Mouse (Mus musculus) hindbrain, embryonic 16.5 days (tissue): ENCODE measurements around the gene Upk3a. TPM values are rescaled to one million over a fixed set of nuclear protein-coding genes. Genes with fewer than 3 reads are reported as not detected.
"Not testable (repeated sequence)": the region's sequence is repeated elsewhere in the genome, so short reads cannot be mapped to it uniquely, and the experiment has no call there.

Experiments used
- ATAC-seq: fragments of 200-750 bp; cut with Nextera tagmentation; 2 replicates; pipeline ENCODE4 v1.8.0; 2017; ENCODE audit warnings: moderate TSS enrichment, moderate library complexity
- H3K27ac ChIP-seq: fragments of 300-500 bp; sonication (generic); 2 replicates; pipeline ENCODE4 v1.5.1; 2014; ENCODE audit warnings: low read depth, mild to moderate bottlenecking, control low read depth, low read length, moderate library complexity
- H3K27me3 ChIP-seq: fragments of 300-500 bp; sonication (generic); replicated peaks from 2 replicates; pipeline ENCODE4 v1.6.1; 2014; ENCODE audit warnings: low read length; ENCODE audit not compliant: control insufficient read depth, insufficient read depth
- H3K36me3 ChIP-seq: fragments of 300-500 bp; sonication (generic); 2 replicates; pipeline ENCODE4 v1.6.1; 2014; ENCODE audit warnings: mild to moderate bottlenecking, low read length, moderate library complexity, mixed read lengths; ENCODE audit not compliant: control insufficient read depth, insufficient read depth
- H3K4me1 ChIP-seq: fragments of 300-500 bp; sonication (generic); 2 replicates; pipeline ENCODE4 v1.6.1; 2014; ENCODE audit warnings: low read depth, low read length; ENCODE audit not compliant: control insufficient read depth, insufficient read depth
- H3K4me2 ChIP-seq: fragments of 300-500 bp; sonication (generic); 2 replicates; pipeline ENCODE4 v1.6.1; 2014; ENCODE audit warnings: mild to moderate bottlenecking, low read length, control low read depth, moderate library complexity
- H3K4me3 ChIP-seq: fragments of 300-500 bp; sonication (generic); 2 replicates; pipeline ENCODE4 v1.5.1; 2014; ENCODE audit warnings: mild to moderate bottlenecking, low read length, control low read depth, moderate library complexity
- H3K9ac ChIP-seq: fragments of 300-500 bp; sonication (generic); 2 replicates; pipeline ENCODE4 v1.6.1; 2014; ENCODE audit warnings: low read depth, mild to moderate bottlenecking, control low read depth, low read length, moderate library complexity
- H3K9me3 ChIP-seq: fragments of 300-500 bp; sonication (generic); 2 replicates; pipeline ENCODE4 v1.6.1; 2014; ENCODE audit warnings: mild to moderate bottlenecking, low read length, moderate library complexity; ENCODE audit not compliant: control insufficient read depth
- WGBS: fragments of 180-500 bp; shearing (Covaris S2); extraction: QIAGEN DNeasy Blood & Tissue Kit; methylation state at CpG from one replicate; pipeline ENCODE4 v1.1.7; 2014; 5-methylcytosine and 5-hydroxymethylcytosine counted together
- polyA plus RNA-seq: library from polyadenylated mRNA; unstranded; fragments of >200 nt; fragmentation: Nextera tagmentation; extraction: Ambion mirVana; gene quantifications from 2 replicates; pipeline ENCODE4 v1.2.1, GENCODE M21; 2015

Upk3a gene
- polyA plus RNA-seq, 1 experiment from 2014 or later: 2.1 TPM

DNA sequence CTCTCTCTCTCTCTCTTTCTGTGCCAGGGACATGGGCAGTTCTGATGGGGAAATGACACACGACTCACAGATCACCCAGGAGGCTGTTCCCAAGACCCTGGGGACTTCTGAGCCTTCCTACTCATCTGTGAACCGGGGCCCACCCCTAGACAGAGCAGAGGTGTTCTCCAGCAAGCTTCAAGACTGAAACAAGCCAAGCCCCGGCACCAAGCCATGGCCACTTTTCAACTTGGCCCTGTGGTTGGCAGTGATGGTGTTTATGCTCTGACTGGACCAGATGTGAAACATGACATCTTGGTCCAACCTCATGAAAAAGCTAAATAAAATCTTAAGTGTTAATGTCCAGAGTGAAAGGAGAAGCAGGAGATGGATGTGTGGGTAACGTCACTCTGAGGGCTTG, 5.3 kb downstream of the Upk3a start:
- no peak for ATAC-seq
- H3K4me2 ChIP-seq: no peak overlapping the region
- no peaks in the 10 kb centered on the region for H3K9me3 ChIP-seq
- no peak overlapping the region for H3K27ac ChIP-seq
- no peaks in the 10 kb centered on the region for H3K27me3 ChIP-seq
- WGBS: 82% methylated on average over 4 of the region's 4 CpGs
- no peak overlapping the region for H3K9ac ChIP-seq
- no peak overlapping the region for H3K4me3 ChIP-seq
- peaks cover under 1% of the 10 kb centered on the region; the same call in 1 of the 2 replicates for H3K4me1 ChIP-seq
- H3K36me3 ChIP-seq: no peaks in the 10 kb centered on the region

DNA sequence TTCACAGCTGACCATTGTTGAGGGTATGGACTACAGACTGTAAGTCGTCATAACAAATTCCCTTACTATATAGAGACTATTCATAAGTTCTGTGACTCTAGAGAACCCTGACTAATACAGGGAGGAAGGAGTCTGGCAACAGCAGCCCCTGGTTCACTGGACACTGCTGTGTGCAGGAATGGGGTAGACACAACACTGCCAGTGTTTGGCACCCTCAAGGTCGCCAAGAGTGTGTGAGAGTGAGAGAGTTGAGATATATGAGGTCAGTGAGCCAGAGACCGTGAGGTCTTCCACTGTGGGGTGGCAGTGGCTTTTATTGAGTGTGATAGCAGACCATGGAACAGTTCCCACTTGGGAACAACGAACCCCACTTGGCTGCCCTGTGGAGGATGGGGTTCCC, 9.3 kb downstream of the Upk3a start:
- no peak for ATAC-seq
- Histone ChIP-seq H3K4me2 (no peak overlapping the region), H3K9me3 (no peaks in the 10 kb centered on the region), H3K4me1 (no peaks in the 10 kb centered on the region), H3K9ac (no peak overlapping the region), H3K27me3 (no peaks in the 10 kb centered on the region), H3K4me3 (no peak overlapping the region), H3K36me3 (no peaks in the 10 kb centered on the region), H3K27ac (no peak overlapping the region)
- WGBS: 83% methylated on average over 4 of the region's 4 CpGs

DNA sequence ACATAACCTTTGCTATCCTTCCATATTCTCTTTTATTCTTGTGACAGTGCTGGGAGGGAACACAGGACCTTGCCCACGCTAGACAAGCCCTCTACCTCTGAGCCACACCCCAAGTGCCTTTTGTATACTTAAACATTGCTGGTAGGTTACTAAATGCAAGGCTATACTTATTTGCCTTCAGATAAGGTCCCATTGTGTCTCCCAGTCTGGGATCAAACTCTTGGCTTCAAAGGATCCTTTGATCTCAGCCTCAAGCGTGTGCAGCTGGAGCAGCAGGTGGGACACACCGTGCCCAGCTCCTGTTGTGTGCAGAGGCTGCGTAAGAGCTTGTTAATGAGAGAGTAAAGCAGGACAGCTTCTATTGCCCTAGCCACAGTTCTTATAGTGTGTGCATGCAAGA, 10.8 kb downstream of the Upk3a start:
- Histone ChIP-seq H3K4me1 (no peaks in the 10 kb centered on the region), H3K4me3 (no peak overlapping the region), H3K27ac (no peak overlapping the region), H3K9me3 (no peaks in the 10 kb centered on the region), H3K4me2 (no peak overlapping the region), H3K36me3 (no peaks in the 10 kb centered on the region), H3K9ac (no peak overlapping the region), H3K27me3 (no peaks in the 10 kb centered on the region)
- WGBS: 53% methylated on average over 4 of the region's 4 CpGs
- ATAC-seq: no peak

DNA sequence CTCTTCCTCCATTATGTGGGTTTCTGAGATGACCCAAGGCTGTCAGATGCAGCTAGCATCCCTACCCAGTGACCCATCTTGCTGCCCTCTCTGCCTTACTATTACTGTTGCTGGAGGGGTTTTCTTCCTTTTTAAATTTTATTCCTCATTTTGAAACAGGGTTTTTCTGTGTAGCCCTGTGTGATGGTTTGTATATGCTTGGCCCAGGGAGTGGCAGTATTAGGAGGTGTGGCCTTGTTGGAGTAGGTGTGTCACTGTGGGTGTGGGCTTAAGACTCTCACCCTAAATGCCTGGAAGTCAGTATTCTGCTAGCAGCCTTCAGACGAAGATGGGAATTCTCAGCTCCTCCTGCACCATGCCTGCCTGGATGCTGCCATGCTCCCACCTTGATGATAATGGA, 11.7 kb downstream of the Upk3a start, which contains the start of gene Fam118a:
Fam118a (plus strand) TSS at position 301 of the 400 bp plus-strand sequence.
- H3K4me1 ChIP-seq, H3K4me2 ChIP-seq, H3K27ac ChIP-seq, H3K9ac ChIP-seq, H3K27me3 ChIP-seq, H3K4me3 ChIP-seq, H3K9me3 ChIP-seq, ATAC-seq, H3K36me3 ChIP-seq: not testable (repeated sequence)
- 44% methylated on average over 1 of the region's 1 CpGs for WGBS

DNA sequence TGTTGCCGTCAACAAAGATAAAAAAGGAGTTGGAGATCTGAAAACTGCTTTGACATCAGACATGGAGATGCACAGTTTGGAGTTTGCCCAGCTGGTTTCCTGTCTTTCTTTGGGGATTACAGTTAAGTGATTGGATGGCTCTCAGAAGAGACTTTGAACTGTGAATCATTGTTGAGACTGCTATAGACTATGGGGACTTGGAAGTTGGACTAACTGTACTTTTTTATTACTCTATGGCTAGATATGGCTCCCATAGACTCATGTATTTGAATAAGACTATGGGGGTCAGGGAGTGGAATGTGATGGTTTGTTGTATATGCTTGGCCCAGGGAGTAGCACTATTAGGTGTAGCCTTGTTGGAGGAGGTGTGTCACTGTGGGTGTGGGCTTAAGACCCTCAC, 13.7 kb downstream of the Upk3a start:
- ATAC-seq, H3K27me3 ChIP-seq, H3K4me3 ChIP-seq, H3K9ac ChIP-seq, H3K4me2 ChIP-seq, H3K9me3 ChIP-seq, H3K4me1 ChIP-seq, H3K36me3 ChIP-seq, H3K27ac ChIP-seq: not testable (repeated sequence)
- WGBS: 82% methylated on average over 1 of the region's 1 CpGs

DNA sequence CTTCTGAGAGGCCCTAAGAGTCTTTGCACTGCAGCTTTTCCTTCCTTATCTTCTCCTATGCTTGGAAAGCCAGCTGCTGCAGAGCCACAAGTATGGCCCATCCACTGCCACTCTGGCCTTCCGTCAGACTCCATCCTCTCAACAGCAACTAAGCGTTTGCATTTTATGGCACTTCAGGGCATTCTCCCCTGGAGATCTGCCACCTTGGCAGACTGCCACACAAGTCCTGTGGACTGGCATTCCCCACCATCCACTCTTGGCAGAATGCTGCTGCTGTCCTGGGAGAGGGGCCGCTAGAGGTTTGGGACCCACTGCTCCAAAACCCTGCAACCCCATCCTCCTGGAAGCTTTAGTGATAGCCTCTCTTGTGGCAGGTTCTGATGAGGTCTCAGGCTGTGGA, 14.9 kb downstream of the Upk3a start:
- H3K9me3 ChIP-seq: no peaks in the 10 kb centered on the region
- H3K4me3 ChIP-seq: no peak overlapping the region
- H3K9ac ChIP-seq: no peak overlapping the region
- H3K4me1 ChIP-seq: peaks cover 4% of the 10 kb centered on the region; the same call in 1 of the 2 replicates
- no peak overlapping the region for H3K27ac ChIP-seq
- no peak for ATAC-seq
- WGBS: 45% methylated on average over 3 of the region's 3 CpGs
- no peaks in the 10 kb centered on the region for H3K36me3 ChIP-seq
- no peaks in the 10 kb centered on the region for H3K27me3 ChIP-seq
- no peak overlapping the region for H3K4me2 ChIP-seq

DNA sequence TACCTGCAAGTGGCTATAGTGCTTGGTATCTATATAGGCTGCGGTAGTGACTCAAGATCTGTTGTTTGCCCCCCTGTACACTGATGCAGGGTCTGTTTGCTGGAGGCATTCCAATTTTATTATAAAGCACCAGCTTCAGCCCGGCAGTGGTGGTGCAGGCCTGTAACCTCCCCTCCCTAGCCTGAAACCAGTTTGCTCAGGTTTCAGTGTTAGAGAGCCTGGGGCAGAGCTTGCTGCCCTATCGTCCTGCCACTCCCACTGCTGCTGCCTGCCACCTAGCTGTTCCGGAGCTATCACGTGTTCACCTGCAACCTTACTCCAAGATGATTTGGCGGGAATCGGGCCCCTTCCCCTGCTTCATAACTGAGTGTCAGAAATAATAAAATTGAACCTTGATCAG, 17.0 kb downstream of the Upk3a start:
- not testable (repeated sequence) for ATAC-seq, H3K27me3 ChIP-seq, H3K9ac ChIP-seq, H3K4me2 ChIP-seq, H3K9me3 ChIP-seq, H3K27ac ChIP-seq, H3K36me3 ChIP-seq, H3K4me3 ChIP-seq
- 53% methylated on average over 7 of the region's 7 CpGs for WGBS
- peaks cover 18% of the 10 kb centered on the region for H3K4me1 ChIP-seq

DNA sequence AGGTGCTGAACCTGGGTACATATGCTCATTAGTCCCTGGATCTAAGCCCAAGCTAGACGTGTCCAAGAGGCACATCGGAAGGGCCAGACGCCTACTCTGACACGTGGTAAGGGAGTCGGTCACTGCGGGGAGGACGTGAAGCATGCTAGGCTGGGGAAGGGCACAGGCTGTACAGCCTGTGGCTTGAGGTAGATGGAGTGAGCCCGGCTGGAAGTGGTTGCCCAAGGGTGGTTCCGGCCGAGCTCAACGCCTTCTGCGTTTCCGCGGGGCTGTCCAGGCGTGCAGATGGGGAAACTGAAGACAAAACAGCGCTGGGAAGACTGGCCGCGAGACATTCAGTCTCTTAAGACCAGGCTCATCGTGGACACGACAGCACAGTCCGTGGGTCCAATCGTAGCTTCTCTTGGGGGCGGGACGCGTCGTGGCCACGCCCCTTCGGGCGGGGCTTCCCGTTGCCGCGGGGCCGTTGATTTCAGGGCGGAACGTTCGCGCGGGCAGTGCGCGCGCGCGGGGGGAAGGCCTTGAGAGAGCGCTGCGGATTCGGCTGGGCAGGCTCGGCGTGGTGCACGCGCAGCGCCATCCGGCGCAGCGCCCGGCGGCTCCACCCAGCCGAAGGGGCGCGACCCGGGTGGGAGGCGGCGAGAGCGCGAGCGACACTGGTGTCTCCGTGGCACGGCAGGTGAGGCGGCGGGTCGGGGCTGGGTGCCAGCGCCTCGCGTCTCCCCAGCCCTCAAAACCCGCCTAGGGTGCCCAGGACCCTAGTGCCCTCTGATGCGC, 19.8 kb downstream of the Upk3a start:
- ATAC-seq: peak; percentile 97
- Histone ChIP-seq H3K9me3 (no peaks in the 10 kb centered on the region), H3K27me3 (no peaks in the 10 kb centered on the region), H3K4me3 (peak overlapping the region; percentile 66), H3K27ac (peak overlapping the region; percentile 75), H3K4me1 (peaks cover 28% of the 10 kb centered on the region), H3K4me2 (peak overlapping the region; percentile 95), H3K9ac (peak overlapping the region; percentile 79), H3K36me3 (no peaks in the 10 kb centered on the region)
- WGBS: under 1% methylated on average over 58 of the region's 75 CpGs

DNA sequence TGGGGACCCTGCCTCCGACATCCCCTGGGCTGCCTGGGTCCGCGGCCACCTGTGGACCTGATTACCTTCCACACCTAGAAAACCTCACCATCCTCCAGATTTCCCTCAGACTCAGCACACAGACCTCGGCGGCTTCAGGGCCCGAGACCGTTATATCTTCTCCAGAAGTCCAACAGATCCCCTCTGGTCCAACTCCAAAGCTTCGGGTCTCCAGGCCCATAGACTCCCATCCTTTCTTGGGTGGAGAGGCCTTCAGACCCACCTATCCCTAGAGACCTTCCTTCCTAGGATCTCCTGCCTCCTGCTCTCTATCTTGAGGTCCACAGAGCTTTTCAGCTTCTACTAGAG, 20.4 kb downstream of the Upk3a start:
- Histone ChIP-seq H3K9me3 (no peaks in the 10 kb centered on the region), H3K27me3 (no peaks in the 10 kb centered on the region), H3K27ac (peak overlapping the region; percentile 53), H3K4me3 (peak overlapping the region; percentile 66), H3K36me3 (no peaks in the 10 kb centered on the region), H3K4me1 (peaks cover 33% of the 10 kb centered on the region), H3K4me2 (peak overlapping the region; percentile 95), H3K9ac (peak overlapping the region; percentile 79)
- ATAC-seq: no peak
- WGBS: 5% methylated on average over 8 of the region's 8 CpGs
